ENCODE assay signal across 8 mouse cellular contexts in genomic region chr8:83331567-83331898, GRCm38 (mm10). TPM values are rescaled to one million over a fixed set of nuclear protein-coding genes. Genes with fewer than 3 reads are reported as not detected.
DNase-seq lines count a peak whose midpoint lies in the region; ATAC-seq lines count a peak whose summit lies in the region.

No protein-coding gene starts in this region.

- peak overlapping the region; percentile 84 for H3K9ac ChIP-seq in liver, embryonic 15.5 days

- peak; percentile 61 for DNase-seq in retina, postnatal 1 day
- no peak for DNase-seq in retina, embryonic 14.5 days (ENCODE audit: low spot score)
- no peak for DNase-seq in heart, embryonic 10.5 days (ENCODE audit: low spot score)
- peak; percentile 33 for DNase-seq in kidney, postnatal 10 days
- DNase-seq in right cerebral cortex, postnatal 10 days (ENCODE audit: low spot score in 2 of 2), result peak; percentile 50 to 56

- H3K36me3 ChIP-seq in heart, embryonic 10.5 days, result peaks cover 17% of the 10 kb centered on the region
- H3K36me3 ChIP-seq in liver, embryonic 15.5 days (replicated peaks), result peaks cover 21% of the 10 kb centered on the region

- peak overlapping the region; percentile 97 for H3K4me3 ChIP-seq in heart, embryonic 10.5 days
- H3K4me3 ChIP-seq in liver, embryonic 15.5 days (replicated peaks), result peak overlapping the region; percentile 95

- H3K9me3 ChIP-seq in heart, embryonic 10.5 days, result no peaks in the 10 kb centered on the region
- no peaks in the 10 kb centered on the region for H3K9me3 ChIP-seq in liver, embryonic 15.5 days (replicated peaks)

- H3K27ac ChIP-seq in heart, embryonic 10.5 days, result peak overlapping the region; percentile 92; the same call in 1 of the 2 replicates
- peak overlapping the region; percentile 82 for H3K27ac ChIP-seq in liver, embryonic 15.5 days (replicated peaks)

- 0 out of 2 replicates have a peak, but pooled peaks have one; percentile 30 for ATAC-seq in common myeloid progenitor, adult 5-6 weeks (replicated peaks; ENCODE audit: low read depth, poor library complexity, severe bottlenecking)
- ATAC-seq in liver, embryonic 15.5 days (ENCODE audit: insufficient read depth), result no peak
- no peak for ATAC-seq in activated CD4-positive, CD25-positive, alpha-beta regulatory T cell, adult 4 months

- H3K4me1 ChIP-seq in heart, embryonic 10.5 days, result no peaks in the 10 kb centered on the region
- peaks cover 15% of the 10 kb centered on the region for H3K4me1 ChIP-seq in liver, embryonic 15.5 days (replicated peaks)

- 9% methylated on average over 7 of the region's 7 CpGs for WGBS in heart, embryonic 10.5 days
- 7% methylated on average over 7 of the region's 7 CpGs for WGBS in liver, embryonic 15.5 days (ENCODE audit: insufficient replicate concordance)

- peaks cover 14% of the 10 kb centered on the region; the same call in 1 of the 2 replicates for H3K27me3 ChIP-seq in heart, embryonic 10.5 days (ENCODE audit: insufficient read depth, poor library complexity, severe bottlenecking)
- peaks cover 12% of the 10 kb centered on the region for H3K27me3 ChIP-seq in liver, embryonic 15.5 days

- peak overlapping the region; percentile 94 for H3K4me2 ChIP-seq in liver, embryonic 15.5 days

RNA-seq across cellular contexts. Expression of gene Elmod2, which starts 0.8 kb away (rescaled TPM):
- 18.6 and 21.8 TPM in 2 replicates for total RNA-seq in common myeloid progenitor, adult 5-6 weeks (2017)
- 14.5 and 15.4 TPM in 2 replicates for polyA plus RNA-seq in heart, embryonic 10.5 days (2016; fragmentation: Nextera tagmentation; extraction: Ambion mirVana)
- polyA plus RNA-seq in liver, embryonic 15.5 days (2015; fragmentation: Nextera tagmentation; extraction: Ambion mirVana), result 5.5 and 6.0 TPM in 2 replicates
- 1 to 10 TPM; 7.1 to 8.4 TPM for polyA plus RNA-seq in activated CD4-positive, CD25-positive, alpha-beta regulatory T cell, adult 4 months (2017; shearing (Covaris generic))

RNA-seq across cellular contexts. Expression of gene Mgat4d, which starts 16.7 kb away (rescaled TPM):
- total RNA-seq in common myeloid progenitor, adult 5-6 weeks (2017), result not detected in 2 replicates
- not detected in 2 replicates for polyA plus RNA-seq in heart, embryonic 10.5 days (2016; fragmentation: Nextera tagmentation; extraction: Ambion mirVana)
- polyA plus RNA-seq in liver, embryonic 15.5 days (2015; fragmentation: Nextera tagmentation; extraction: Ambion mirVana), result not detected in 2 replicates
- not detected for polyA plus RNA-seq in activated CD4-positive, CD25-positive, alpha-beta regulatory T cell, adult 4 months (2017; shearing (Covaris generic))

RNA-seq across cellular contexts. Expression of gene Ucp1, which starts 41.4 kb away (rescaled TPM):
- total RNA-seq in common myeloid progenitor, adult 5-6 weeks (2017), result not detected in 2 replicates
- not detected in 2 replicates for polyA plus RNA-seq in heart, embryonic 10.5 days (2016; fragmentation: Nextera tagmentation; extraction: Ambion mirVana)
- not detected in 2 replicates for polyA plus RNA-seq in liver, embryonic 15.5 days (2015; fragmentation: Nextera tagmentation; extraction: Ambion mirVana)
- not detected for polyA plus RNA-seq in activated CD4-positive, CD25-positive, alpha-beta regulatory T cell, adult 4 months (2017; shearing (Covaris generic))

RNA-seq across cellular contexts. Expression of gene Clgn, which starts 58.1 kb away (rescaled TPM):
- 0.23 and 1.2 TPM in 2 replicates for total RNA-seq in common myeloid progenitor, adult 5-6 weeks (2017)
- 0.14 and 0.41 TPM in 2 replicates for polyA plus RNA-seq in heart, embryonic 10.5 days (2016; fragmentation: Nextera tagmentation; extraction: Ambion mirVana)
- 0.22 and 0.28 TPM in 2 replicates for polyA plus RNA-seq in liver, embryonic 15.5 days (2015; fragmentation: Nextera tagmentation; extraction: Ambion mirVana)
- polyA plus RNA-seq in activated CD4-positive, CD25-positive, alpha-beta regulatory T cell, adult 4 months (2017; shearing (Covaris generic)), result under 1 TPM in 1 of 2 experiments, not detected in 1; 0.15 TPM

Comparison
In these comparisons a context has a peak if more than half of its experiments do, and no peak if none do; other contexts are left out.
1. DNase-seq: peak in retina, postnatal 1 day (single experiment), kidney, postnatal 10 days (single experiment) and right cerebral cortex, postnatal 10 days (2 of 2); none in retina, embryonic 14.5 days (single experiment) and heart, embryonic 10.5 days (single experiment).